Mouse (Mus musculus): ENCODE results near the gene AF366264. TPM values are rescaled to one million over a fixed set of nuclear protein-coding genes. Genes with fewer than 3 reads are reported as not detected.

The AF366264 gene
- polyA plus RNA-seq, 1 experiment from 2014 or later: not detected

Other genes starting within 250 kb of the AF366264 start
- 38.8 and 39.3 TPM in 2 replicates for gene Rasa3, start 160.8 kb downstream of the AF366264 start, polyA plus RNA-seq (2015; fragmentation: Nextera tagmentation; extraction: Ambion mirVana)
- gene Cfap97d2, start 132.5 kb downstream of the AF366264 start, polyA plus RNA-seq (2015; fragmentation: Nextera tagmentation; extraction: Ambion mirVana): 0.83 and 1.4 TPM in 2 replicates
- 138 and 149 TPM in 2 replicates for gene Cdc16, start 80.7 kb downstream of the AF366264 start, polyA plus RNA-seq (2015; fragmentation: Nextera tagmentation; extraction: Ambion mirVana)
- gene Upf3a, start 52.8 kb downstream of the AF366264 start, polyA plus RNA-seq (2015; fragmentation: Nextera tagmentation; extraction: Ambion mirVana): 41.7 and 42.5 TPM in 2 replicates
- gene Champ1, start 31.3 kb upstream of the AF366264 start, polyA plus RNA-seq (2015; fragmentation: Nextera tagmentation; extraction: Ambion mirVana): 41.7 and 43.4 TPM in 2 replicates
- 137 and 165 TPM in 2 replicates for gene Coprs, start 51.9 kb upstream of the AF366264 start, polyA plus RNA-seq (2015; fragmentation: Nextera tagmentation; extraction: Ambion mirVana)